Mouse (Mus musculus): ENCODE results near the gene Sptbn2. TPM values are rescaled to one million over a fixed set of nuclear protein-coding genes. Genes with fewer than 3 reads are reported as not detected.

Gene Sptbn2
- total and polyA plus RNA-seq, 3 experiments, result 0.31 to 0.79 TPM; not detected in 1

DNA sequence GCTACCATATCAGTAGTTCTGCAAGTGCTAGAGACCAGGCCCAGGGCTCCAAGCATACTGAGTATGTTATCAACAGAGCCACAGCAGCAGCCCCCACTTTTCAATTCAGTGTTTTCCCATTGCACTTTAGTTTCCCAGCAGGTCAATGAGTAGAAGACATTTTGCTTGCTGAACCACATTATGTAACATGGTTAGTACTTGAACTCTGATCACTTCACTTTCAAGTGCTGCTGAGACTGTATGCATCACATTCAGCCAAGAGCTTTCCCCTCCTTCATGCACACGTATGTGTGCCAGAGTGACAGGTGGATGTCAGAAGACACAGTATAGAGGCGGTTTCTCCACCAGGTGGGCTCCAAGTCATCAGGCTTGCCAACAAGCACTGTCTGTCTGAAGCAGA, 71.9 kb downstream of the Sptbn2 start:
- TF ChIP-seq TBP (IDR thresholded peaks at IDR 0.05; ENCODE audit: low read depth, low read length) (no peak), CTCF (IDR thresholded peaks at IDR 0.05 in 2 of 3, conservative IDR thresholded peaks at IDR 0.05 in 1 of 3; ENCODE audit: control insufficient read depth in 1 of 3, insufficient read depth in 1 of 3, low read depth in 2 of 3, low read length in 3 of 3, poor library complexity in 1 of 3, severe bottlenecking in 1 of 3) (no peak), MAFK (IDR thresholded peaks at IDR 0.05; ENCODE audit: borderline replicate concordance, low read depth, low read length) (no peak), BHLHE40 (IDR thresholded peaks at IDR 0.05; ENCODE audit: borderline replicate concordance, low read depth, low read length) (no peak), SMC3 (IDR thresholded peaks at IDR 0.05; ENCODE audit: low read depth, low read length) (no peak), USF1 (IDR thresholded peaks at IDR 0.05; ENCODE audit: low read depth, low read length) (no peak), USF2 (IDR thresholded peaks at IDR 0.05; ENCODE audit: borderline replicate concordance in 1 of 2, insufficient read depth in 1 of 2, low read depth in 1 of 2, low read length in 2 of 2) (no peak), MXI1 (IDR thresholded peaks at IDR 0.05; ENCODE audit: low read depth, low read length) (no peak), GATA1 (IDR thresholded peaks at IDR 0.05; ENCODE audit: low read depth, low read length) (no peak), POLR2A (IDR thresholded peaks at IDR 0.05; ENCODE audit: control insufficient read depth in 1 of 2, insufficient read depth in 1 of 2, low read depth in 1 of 2, low read length in 2 of 2, poor library complexity in 1 of 2) (no peak), POLR2AphosphoS5 (IDR thresholded peaks at IDR 0.05; ENCODE audit: borderline replicate concordance, low read depth, low read length) (no peak), HCFC1 (IDR thresholded peaks at IDR 0.05; ENCODE audit: low read depth, low read length) (no peak), RCOR1 (IDR thresholded peaks at IDR 0.05; ENCODE audit: low read depth, low read length) (no peak)
- Histone ChIP-seq H3K27me3 (ENCODE audit: control insufficient read depth in 1 of 2, insufficient read depth in 2 of 2, low read length in 2 of 2) (no peaks in the 10 kb centered on the region), H3K4me1 (ENCODE audit: control insufficient read depth in 1 of 2, insufficient read depth in 2 of 2, low read length in 2 of 2) (peaks cover 0 to 7% of the 10 kb centered on the region in 2 experiments; a peak in 2 of 4 replicates), H3K9ac (ENCODE audit: control insufficient read depth, low read depth, low read length, poor library complexity, severe bottlenecking) (no peak overlapping the region), H3K4me3 (ENCODE audit: control insufficient read depth in 1 of 2, insufficient read depth in 1 of 2, low read depth in 2 of 2, low read length in 2 of 2) (no peak overlapping the region), H3K9me3 (replicated peaks; ENCODE audit: insufficient read depth, low read length) (no peaks in the 10 kb centered on the region), H3K27ac (ENCODE audit: control insufficient read depth, low read depth, low read length) (no peak overlapping the region), H3K36me3 (ENCODE audit: control insufficient read depth in 1 of 2, insufficient read depth in 2 of 2, low read length in 2 of 2) (peaks cover 30 to 64% of the 10 kb centered on the region in 2 experiments), H3K79me2 (ENCODE audit: control insufficient read depth, insufficient read depth, low read length, poor library complexity) (peaks cover 47% of the 10 kb centered on the region)
- DNase-seq (ENCODE audit: low read depth, low spot score), result no peak

DNA sequence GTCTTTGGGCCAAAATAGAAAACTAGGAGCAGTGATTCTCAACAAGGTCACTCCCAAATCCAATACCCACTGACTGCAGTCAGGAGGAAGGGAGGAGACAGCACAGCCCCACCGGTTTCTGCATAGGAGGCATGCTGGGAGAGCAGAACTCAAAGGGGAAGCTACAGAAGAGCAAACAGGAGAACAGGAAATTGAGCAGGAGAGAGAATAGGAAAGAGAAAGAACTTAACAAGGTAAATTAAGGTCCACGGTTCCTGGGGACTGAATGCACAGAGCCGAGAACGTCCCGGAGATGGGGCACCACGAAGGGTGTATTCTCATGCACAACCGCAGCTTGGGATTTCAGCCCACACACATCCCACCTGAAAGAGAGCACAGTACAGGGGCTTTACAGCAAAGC, 74.2 kb downstream of the Sptbn2 start:
- no peak overlapping the region for H3K9ac ChIP-seq (ENCODE audit: control insufficient read depth, low read depth, low read length, poor library complexity, severe bottlenecking)
- H3K27me3 ChIP-seq (ENCODE audit: control insufficient read depth in 1 of 2, insufficient read depth in 2 of 2, low read length in 2 of 2), result no peaks in the 10 kb centered on the region
- H3K79me2 ChIP-seq (ENCODE audit: control insufficient read depth, insufficient read depth, low read length, poor library complexity), result peaks cover 60% of the 10 kb centered on the region
- TF ChIP-seq CTCF (IDR thresholded peaks at IDR 0.05 in 2 of 3, conservative IDR thresholded peaks at IDR 0.05 in 1 of 3; ENCODE audit: control insufficient read depth in 1 of 3, insufficient read depth in 1 of 3, low read depth in 2 of 3, low read length in 3 of 3, poor library complexity in 1 of 3, severe bottlenecking in 1 of 3), result no peak
- TF ChIP-seq MEF2A (IDR thresholded peaks at IDR 0.05; ENCODE audit: extremely low read depth, insufficient replicate concordance, low read depth, low read length, poor library complexity, severe bottlenecking), result no peak
- TF ChIP-seq GATA1 (IDR thresholded peaks at IDR 0.05; ENCODE audit: low read depth, low read length), result no peak
- peaks cover 0 to 7% of the 10 kb centered on the region in 2 experiments; a peak in 2 of 4 replicates for H3K4me1 ChIP-seq (ENCODE audit: control insufficient read depth in 1 of 2, insufficient read depth in 2 of 2, low read length in 2 of 2)
- DNase-seq (ENCODE audit: low read depth, low spot score), result no peak
- no peak overlapping the region for H3K27ac ChIP-seq (ENCODE audit: control insufficient read depth, low read depth, low read length)
- no peaks in the 10 kb centered on the region for H3K9me3 ChIP-seq (replicated peaks; ENCODE audit: insufficient read depth, low read length)
- no peak overlapping the region for H3K4me3 ChIP-seq (ENCODE audit: control insufficient read depth in 1 of 2, insufficient read depth in 1 of 2, low read depth in 2 of 2, low read length in 2 of 2)
- peaks cover 36 to 69% of the 10 kb centered on the region in 2 experiments for H3K36me3 ChIP-seq (ENCODE audit: control insufficient read depth in 1 of 2, insufficient read depth in 2 of 2, low read length in 2 of 2)
